Mouse (Mus musculus) liver, adult 2 months (tissue): ENCODE data around the gene Ice2.

Source experiments
- CTCF ChIP-seq: fragments of 200-500 bp; IDR thresholded peaks from 2 replicates; pipeline ENCODE4 v1.5.1; 2011; ENCODE audit warnings: low read depth, low read length, control low read depth
- POLR2A ChIP-seq: fragments of 200-500 bp; IDR thresholded peaks from 2 replicates; pipeline ENCODE4 v1.6.1; 2011; ENCODE audit warnings: low read length, control low read depth; ENCODE audit not compliant: insufficient read depth; ENCODE audit errors: extremely low read depth

- TF ChIP-seq CTCF (no peak), POLR2A (no peak)
These were observed 57.0 kb downstream of the Ice2 start for GRCm38 (mm10) chr9:69454691-69455090.
